Mouse (Mus musculus) heart, embryonic 12.5 days (tissue): ENCODE data around the gene Rsph10b. TPM values are rescaled to one million over a fixed set of nuclear protein-coding genes. Genes with fewer than 3 reads are reported as not detected.

ENCODE experiments used
- ATAC-seq: fragments of 200-750 bp; cut with Nextera tagmentation; 2 replicates; pipeline ENCODE4 v1.8.0; 2017; ENCODE audit warnings: moderate TSS enrichment, moderate library complexity; ENCODE audit not compliant: insufficient number of reproducible peaks, low FRiP score
- H3K27ac ChIP-seq: fragments of 300-500 bp; sonication (generic); 2 replicates; pipeline ENCODE4 v1.5.1; 2016; ENCODE audit warnings: mild to moderate bottlenecking, moderate library complexity; ENCODE audit not compliant: poor library complexity, severe bottlenecking
- H3K27me3 ChIP-seq: fragments of 300-500 bp; sonication (generic); replicated peaks from 2 replicates; pipeline ENCODE4 v1.6.1; 2016; ENCODE audit warnings: mild to moderate bottlenecking, moderate library complexity
- H3K36me3 ChIP-seq: fragments of 300-500 bp; sonication (generic); 2 replicates; pipeline ENCODE4 v1.6.1; 2016; ENCODE audit warnings: mild to moderate bottlenecking, moderate library complexity
- H3K4me1 ChIP-seq: fragments of 300-500 bp; sonication (generic); replicated peaks from 2 replicates; pipeline ENCODE4 v1.6.1; 2016; ENCODE audit warnings: mild to moderate bottlenecking
- H3K4me2 ChIP-seq: fragments of 300-500 bp; sonication (generic); 2 replicates; pipeline ENCODE4 v1.6.1; 2016; ENCODE audit warnings: mild to moderate bottlenecking, moderate library complexity
- H3K4me3 ChIP-seq: fragments of 300-500 bp; sonication (generic); 2 replicates; pipeline ENCODE4 v1.5.1; 2016; ENCODE audit warnings: mild to moderate bottlenecking
- H3K9ac ChIP-seq: fragments of 300-500 bp; sonication (generic); 2 replicates; pipeline ENCODE4 v1.6.1; 2016; ENCODE audit warnings: mild to moderate bottlenecking, moderate library complexity
- H3K9me3 ChIP-seq: fragments of 300-500 bp; sonication (generic); replicated peaks from 2 replicates; pipeline ENCODE4 v1.6.1; 2016; ENCODE audit warnings: mild to moderate bottlenecking, moderate library complexity
- WGBS: fragments of 180-500 bp; shearing (Covaris S2); methylation state at CpG from one replicate; pipeline ENCODE4 v1.1.7; 2016; 5-methylcytosine and 5-hydroxymethylcytosine counted together
- polyA plus RNA-seq: library from polyadenylated mRNA; unstranded; fragments of >200 nt; fragmentation: Nextera tagmentation; extraction: Ambion mirVana; gene quantifications from 2 replicates; pipeline ENCODE4 v1.2.1, GENCODE M21; 2016

The Rsph10b gene
- 1.0 and 1.3 TPM in 2 replicates for polyA plus RNA-seq

DNA sequence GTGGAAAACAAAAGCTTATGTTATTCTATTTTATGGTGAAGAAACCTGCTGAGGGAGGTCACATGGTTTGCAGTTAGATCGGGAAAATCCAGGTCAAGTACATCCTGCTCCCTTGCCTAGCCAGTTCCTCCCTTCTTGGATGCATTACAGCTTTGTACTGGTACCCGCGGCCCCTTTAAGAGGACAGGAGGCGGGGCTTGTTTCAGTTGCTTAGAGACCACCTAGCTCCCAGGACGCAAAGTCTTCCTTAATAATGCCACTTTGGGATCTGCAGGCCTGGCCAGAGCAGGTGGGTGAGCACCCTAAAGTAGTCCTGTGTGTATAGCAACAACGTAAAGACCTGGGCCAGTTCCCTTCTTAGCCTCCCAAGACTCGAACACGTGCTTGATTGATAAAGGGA is at the start of gene Rsph10b:
Gene Rsph10b (plus strand): TSS at position 205 of the 400 bp plus-strand sequence.
- H3K36me3 ChIP-seq = peaks cover 45% of the 10 kb centered on the region
- H3K4me2 ChIP-seq = no peak within 1 kb of the TSS
- no peak within 1 kb of the TSS for H3K4me3 ChIP-seq
- no peaks in the 10 kb centered on the region for H3K27me3 ChIP-seq
- ATAC-seq = no peak
- 0 out of 2 replicates have a peak, but pooled peaks cover 8% of the 10 kb centered on the region for H3K4me1 ChIP-seq
- H3K9me3 ChIP-seq = no peaks in the 10 kb centered on the region
- no peak within 1 kb of the TSS for H3K9ac ChIP-seq
- WGBS = 22% methylated on average over 8 of the region's 8 CpGs
- no peak within 1 kb of the TSS for H3K27ac ChIP-seq

DNA sequence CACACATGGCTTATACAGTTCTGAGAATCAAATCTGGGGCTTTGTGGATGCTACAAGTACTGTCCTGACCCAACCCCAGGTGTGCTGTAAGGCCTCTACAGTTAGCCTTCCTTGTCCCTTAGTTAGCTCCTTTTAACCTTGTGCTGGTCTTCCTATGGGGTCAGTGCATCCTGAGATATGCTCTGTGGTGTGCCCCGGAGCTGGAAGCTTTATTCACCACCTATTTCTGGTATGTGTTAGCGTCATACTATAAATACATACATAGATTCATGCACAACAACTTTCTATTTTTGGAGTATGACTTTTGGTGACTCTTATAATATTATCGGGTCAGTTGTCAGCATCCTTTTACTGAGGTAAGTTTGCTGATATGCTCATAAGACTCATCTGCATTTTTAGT is 47.6 kb upstream of the Rsph10b start:
- Histone ChIP-seq H3K27ac (no peak overlapping the region), H3K9ac (no peak overlapping the region), H3K9me3 (no peaks in the 10 kb centered on the region), H3K27me3 (no peaks in the 10 kb centered on the region), H3K4me1 (no peaks in the 10 kb centered on the region), H3K4me3 (no peak overlapping the region), H3K36me3 (peaks cover 91% of the 10 kb centered on the region), H3K4me2 (no peak overlapping the region)
- no peak for ATAC-seq
- WGBS = 76% methylated on average over 3 of the region's 3 CpGs

GRCm38 (mm10) chr5:143890741-143891140 is 42.1 kb upstream of the Rsph10b start:
- whole genome bisulfite sequencing = 66% methylated on average over 6 of the region's 6 CpGs

GRCm38 (mm10) chr5:143892255-143892886 is 40.5 kb upstream of the Rsph10b start:
- Histone ChIP-seq H3K27me3 (no peaks in the 10 kb centered on the region), H3K36me3 (peaks cover 79% of the 10 kb centered on the region), H3K9me3 (no peaks in the 10 kb centered on the region), H3K4me1 (0 out of 2 replicates have a peak, but pooled peaks cover 6% of the 10 kb centered on the region), H3K4me2 (no peak overlapping the region), H3K27ac (no peak overlapping the region), H3K4me3 (no peak overlapping the region), H3K9ac (no peak overlapping the region)
- 37% methylated on average over 9 of the region's 9 CpGs for WGBS
- no peak for ATAC-seq

More at GRCm38 (mm10) chr5:143890741-143891140, 42.1 kb upstream of the Rsph10b start:
- Histone ChIP-seq H3K4me2 (no peak overlapping the region), H3K9me3 (no peaks in the 10 kb centered on the region), H3K27me3 (no peaks in the 10 kb centered on the region), H3K4me1 (0 out of 2 replicates have a peak, but pooled peaks cover 6% of the 10 kb centered on the region), H3K36me3 (peaks cover 83% of the 10 kb centered on the region), H3K9ac (no peak overlapping the region), H3K4me3 (no peak overlapping the region), H3K27ac (no peak overlapping the region)
- no peak for ATAC-seq

GRCm38 (mm10) chr5:143893396-143893795 is 39.4 kb upstream of the Rsph10b start:
- Histone ChIP-seq H3K4me1 (0 out of 2 replicates have a peak, but pooled peaks cover 6% of the 10 kb centered on the region), H3K36me3 (peaks cover 79% of the 10 kb centered on the region), H3K4me3 (no peak overlapping the region), H3K4me2 (no peak overlapping the region), H3K27ac (no peak overlapping the region), H3K9ac (no peak overlapping the region; the same call in 1 of the 2 replicates), H3K9me3 (no peaks in the 10 kb centered on the region), H3K27me3 (no peaks in the 10 kb centered on the region)
- WGBS = 72% methylated on average over 5 of the region's 5 CpGs
- no peak for ATAC-seq

GRCm38 (mm10) chr5:143897635-143898330 is 35.1 kb upstream of the Rsph10b start, which contains the start of gene Ankrd61:
Gene Ankrd61, minus strand, starts transcription at chr5:143897685.
- 84% methylated on average over 14 of the region's 14 CpGs for WGBS
- Histone ChIP-seq H3K27me3 (no peaks in the 10 kb centered on the region), H3K27ac (no peak within 1 kb of the TSS), H3K4me2 (no peak within 1 kb of the TSS), H3K4me1 (no peaks in the 10 kb centered on the region), H3K36me3 (peaks cover 86% of the 10 kb centered on the region), H3K9ac (no peak within 1 kb of the TSS), H3K9me3 (no peaks in the 10 kb centered on the region), H3K4me3 (no peak within 1 kb of the TSS)
- no peak for ATAC-seq

GRCm38 (mm10) chr5:143902111-143902510 is 30.7 kb upstream of the Rsph10b start:
- WGBS = 84% methylated on average over 3 of the region's 3 CpGs
- Histone ChIP-seq H3K36me3 (peaks cover 96% of the 10 kb centered on the region), H3K9me3 (no peaks in the 10 kb centered on the region), H3K4me1 (peaks cover 18% of the 10 kb centered on the region; the same call in 1 of the 2 replicates), H3K27ac (no peak overlapping the region), H3K9ac (no peak overlapping the region), H3K27me3 (no peaks in the 10 kb centered on the region), H3K4me3 (no peak overlapping the region), H3K4me2 (no peak overlapping the region)
- no peak for ATAC-seq

DNA sequence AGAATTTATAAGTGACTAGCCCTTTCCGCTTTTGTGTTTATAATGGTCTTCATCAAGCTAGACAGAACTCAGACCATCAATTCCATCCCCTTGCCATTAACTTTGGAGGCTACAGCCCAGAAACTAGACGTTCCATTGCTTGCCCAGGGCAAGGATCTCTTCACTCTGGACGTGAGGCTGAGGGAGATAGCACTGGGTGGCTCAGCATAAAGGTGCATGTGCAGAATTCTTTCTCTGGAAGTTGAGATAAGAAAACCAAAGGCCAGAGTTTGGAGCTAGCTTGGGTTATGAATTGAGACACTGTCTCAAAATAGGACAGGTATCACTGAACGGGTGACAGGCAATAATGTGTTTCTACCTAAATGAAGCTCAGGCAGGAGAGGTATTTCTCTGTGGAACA is 29.0 kb upstream of the Rsph10b start:
- Histone ChIP-seq H3K27ac (no peak overlapping the region), H3K4me2 (no peak overlapping the region), H3K9ac (no peak overlapping the region), H3K36me3 (peaks cover 88% of the 10 kb centered on the region), H3K4me1 (peaks cover 33% of the 10 kb centered on the region), H3K9me3 (no peaks in the 10 kb centered on the region), H3K4me3 (no peak overlapping the region), H3K27me3 (no peaks in the 10 kb centered on the region)
- WGBS = 63% methylated on average over 4 of the region's 4 CpGs
- no peak for ATAC-seq

DNA sequence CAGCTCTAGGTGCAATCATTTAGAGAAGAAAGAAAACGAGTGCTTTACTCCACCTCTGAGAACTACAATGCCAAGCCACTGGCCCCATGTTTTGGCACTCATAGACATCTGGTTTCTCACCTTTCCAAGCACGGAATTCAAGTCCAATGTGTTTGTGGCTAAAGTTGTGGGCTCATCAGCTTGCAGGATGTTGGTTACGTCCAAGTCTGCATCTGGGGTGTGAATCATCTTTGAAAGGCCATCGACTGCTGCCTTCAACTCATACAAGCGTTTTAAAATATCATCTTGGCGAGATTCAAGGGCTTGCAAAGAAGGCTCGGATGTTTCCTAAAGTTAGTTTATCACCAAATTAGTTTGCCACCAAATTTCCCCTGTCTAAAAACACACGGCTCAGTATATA is 26.4 kb upstream of the Rsph10b start:
- Histone ChIP-seq H3K27ac (no peak overlapping the region), H3K36me3 (peaks cover 62% of the 10 kb centered on the region), H3K9me3 (no peaks in the 10 kb centered on the region), H3K27me3 (no peaks in the 10 kb centered on the region), H3K4me2 (no peak overlapping the region), H3K9ac (no peak overlapping the region), H3K4me3 (no peak overlapping the region), H3K4me1 (peaks cover 44% of the 10 kb centered on the region)
- ATAC-seq = no peak
- 85% methylated on average over 8 of the region's 8 CpGs for WGBS

DNA sequence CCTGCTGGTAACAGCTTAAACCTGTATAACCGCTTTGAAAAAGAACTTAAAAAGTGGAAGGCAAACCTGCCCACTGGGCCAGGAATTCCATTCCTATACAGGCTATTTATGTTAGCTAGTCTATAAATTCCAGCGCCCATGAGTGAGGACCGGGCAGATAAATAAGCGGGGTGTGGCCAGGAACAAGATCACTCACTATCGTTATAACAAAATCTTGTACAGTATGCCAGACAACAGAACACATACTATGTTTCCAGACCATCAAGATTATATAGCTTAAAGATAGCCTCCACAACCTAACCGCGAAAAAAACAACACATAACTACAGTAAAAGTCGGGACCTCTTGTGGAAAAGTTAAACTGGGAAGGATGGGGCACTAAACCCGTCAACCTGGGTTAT is 23.9 kb upstream of the Rsph10b start:
- ATAC-seq = no peak
- 2% methylated on average over 9 of the region's 9 CpGs for WGBS

More for the DNA sequence above, 23.9 kb upstream of the Rsph10b start:
- H3K4me2 ChIP-seq = peak overlapping the region; percentile 71
- H3K36me3 ChIP-seq = peaks cover 41% of the 10 kb centered on the region
- peak overlapping the region; percentile 70 for H3K4me3 ChIP-seq
- H3K4me1 ChIP-seq = peaks cover 44% of the 10 kb centered on the region
- no peaks in the 10 kb centered on the region for H3K9me3 ChIP-seq
- peak overlapping the region; percentile 77 for H3K9ac ChIP-seq
- H3K27me3 ChIP-seq = no peaks in the 10 kb centered on the region
- peak overlapping the region; percentile 93 for H3K27ac ChIP-seq
